Mouse (Mus musculus) lung, embryonic 15.5 days (tissue): ENCODE results near the gene Aak1. TPM values are rescaled to one million over a fixed set of nuclear protein-coding genes. Genes with fewer than 3 reads are reported as not detected.

ENCODE experiments used
- ATAC-seq: fragments of 200-750 bp; cut with Nextera tagmentation; 2 replicates; pipeline ENCODE4 v1.8.0; 2017; ENCODE audit warnings: moderate number of reproducible peaks, borderline replicate concordance; ENCODE audit not compliant: low FRiP score, low TSS enrichment; ENCODE audit errors: extremely low read depth
- H3K27ac ChIP-seq: fragments of 300-500 bp; sonication (generic); 2 replicates; pipeline ENCODE4 v1.5.1; 2015; ENCODE audit warnings: moderate library complexity, mild to moderate bottlenecking, inconsistent platforms
- H3K27me3 ChIP-seq: fragments of 300-500 bp; sonication (generic); 2 replicates; pipeline ENCODE4 v1.6.1; 2015; ENCODE audit warnings: inconsistent platforms
- H3K36me3 ChIP-seq: fragments of 300-500 bp; sonication (generic); 2 replicates; pipeline ENCODE4 v1.6.1; 2015; ENCODE audit warnings: inconsistent platforms
- H3K4me1 ChIP-seq: fragments of 300-500 bp; sonication (generic); 2 replicates; pipeline ENCODE4 v1.6.1; 2015; ENCODE audit warnings: inconsistent platforms
- H3K4me2 ChIP-seq: fragments of 300-500 bp; sonication (generic); 2 replicates; pipeline ENCODE4 v1.6.1; 2015; ENCODE audit warnings: inconsistent platforms, mild to moderate bottlenecking, moderate library complexity
- H3K4me3 ChIP-seq: fragments of 300-500 bp; sonication (generic); 2 replicates; pipeline ENCODE4 v1.5.1; 2015; ENCODE audit warnings: mild to moderate bottlenecking, inconsistent platforms
- H3K9ac ChIP-seq: fragments of 300-500 bp; sonication (generic); 2 replicates; pipeline ENCODE4 v1.6.1; 2015; ENCODE audit warnings: inconsistent platforms
- H3K9me3 ChIP-seq: fragments of 300-500 bp; sonication (generic); 2 replicates; pipeline ENCODE4 v1.6.1; 2016; ENCODE audit warnings: inconsistent platforms
- WGBS: fragments of 180-500 bp; shearing (Covaris S2); methylation state at CpG from one replicate; pipeline ENCODE4 v1.1.7; 2015; 5-methylcytosine and 5-hydroxymethylcytosine counted together
- polyA plus RNA-seq: library from polyadenylated mRNA; unstranded; fragments of >200 nt; fragmentation: Nextera tagmentation; extraction: Ambion mirVana; gene quantifications from 2 replicates; pipeline ENCODE4 v1.2.1, GENCODE M21; 2015

Gene Aak1
- polyA plus RNA-seq, 1 experiment from 2014 or later: 17.2 TPM

GRCm38 (mm10) chr6:86820690-86821089 lies 28.6 kb upstream of the Aak1 start:
- H3K4me1 ChIP-seq: peaks cover 11% of the 10 kb centered on the region
- ATAC-seq: no peak
- WGBS: 63% methylated on average over 7 of the region's 7 CpGs
- no peak overlapping the region for H3K4me2 ChIP-seq
- no peak overlapping the region for H3K9ac ChIP-seq
- no peak overlapping the region for H3K27ac ChIP-seq
- no peak overlapping the region for H3K4me3 ChIP-seq
- H3K36me3 ChIP-seq: no peaks in the 10 kb centered on the region
- 0 out of 2 replicates have a peak, but pooled peaks cover 4% of the 10 kb centered on the region for H3K27me3 ChIP-seq
- no peaks in the 10 kb centered on the region for H3K9me3 ChIP-seq

DNA sequence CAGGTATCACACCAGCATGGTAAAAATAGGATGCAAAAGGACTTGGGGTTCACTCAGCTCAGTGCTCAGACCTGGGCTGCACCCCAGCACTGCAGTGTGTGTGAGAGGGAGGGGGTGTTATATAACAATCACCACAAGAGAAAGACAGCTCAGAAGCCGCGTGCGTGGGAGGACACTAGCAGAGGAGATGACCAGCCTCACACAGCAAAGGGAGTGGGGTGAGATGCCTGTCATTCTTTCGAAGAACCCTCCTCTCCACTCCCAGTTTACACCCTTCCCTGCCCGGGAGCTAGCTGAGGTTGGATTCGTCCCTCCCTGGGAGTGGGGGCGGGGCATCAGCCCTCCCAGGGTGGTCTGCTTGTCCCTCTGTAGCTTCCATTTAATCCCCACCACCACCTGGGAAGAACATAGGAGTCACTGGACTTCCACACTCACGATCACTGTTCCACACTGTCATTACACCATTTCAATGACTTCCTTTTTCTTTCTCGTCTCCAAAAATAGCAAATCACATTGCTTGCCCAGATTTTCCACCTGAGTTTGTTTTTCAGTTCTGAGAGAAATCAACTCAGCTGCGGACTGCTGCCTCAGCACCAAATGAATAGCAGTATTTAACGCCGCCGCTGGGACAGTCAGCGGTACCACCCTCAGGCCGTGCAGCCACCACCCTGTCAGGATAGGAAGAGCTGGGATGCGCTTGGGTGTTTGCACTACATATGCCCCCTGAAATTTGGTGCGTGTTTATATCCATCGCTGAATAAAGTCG lies 26.8 kb upstream of the Aak1 start:
- no peak overlapping the region; the same call in 1 of the 2 replicates for H3K9ac ChIP-seq
- no peaks in the 10 kb centered on the region for H3K9me3 ChIP-seq
- H3K4me2 ChIP-seq: peak overlapping the region; percentile 50
- ATAC-seq: peak; percentile 46; the same call in 1 of the 2 replicates
- WGBS: 7% methylated on average over 19 of the region's 19 CpGs
- peaks cover 8% of the 10 kb centered on the region for H3K4me1 ChIP-seq
- no peaks in the 10 kb centered on the region for H3K36me3 ChIP-seq
- H3K4me3 ChIP-seq: peak overlapping the region; percentile 12
- H3K27me3 ChIP-seq: 0 out of 2 replicates have a peak, but pooled peaks cover 4% of the 10 kb centered on the region
- no peak overlapping the region for H3K27ac ChIP-seq

- 0 out of 2 replicates have a peak, but pooled peaks have one; percentile 19 for ATAC-seq
- Histone ChIP-seq H3K4me3 (no peak overlapping the region), H3K27me3 (0 out of 2 replicates have a peak, but pooled peaks cover 4% of the 10 kb centered on the region), H3K9ac (no peak overlapping the region), H3K9me3 (no peaks in the 10 kb centered on the region), H3K36me3 (no peaks in the 10 kb centered on the region), H3K27ac (no peak overlapping the region), H3K4me1 (peaks cover 8% of the 10 kb centered on the region), H3K4me2 (peak overlapping the region; percentile 50; the same call in 1 of the 2 replicates)
- WGBS: 29% methylated on average over 9 of the region's 9 CpGs
Observed at GRCm38 (mm10) chr6:86823051-86823431, 26.3 kb upstream of the Aak1 start.

- Histone ChIP-seq H3K27me3 (0 out of 2 replicates have a peak, but pooled peaks cover 4% of the 10 kb centered on the region), H3K4me1 (peaks cover 8% of the 10 kb centered on the region), H3K36me3 (no peaks in the 10 kb centered on the region), H3K9ac (no peak overlapping the region), H3K4me3 (no peak overlapping the region), H3K27ac (no peak overlapping the region), H3K4me2 (no peak overlapping the region), H3K9me3 (no peaks in the 10 kb centered on the region)
- ATAC-seq: no peak
- 28% methylated on average over 10 of the region's 10 CpGs for WGBS
Observed at GRCm38 (mm10) chr6:86823824-86824223, 25.5 kb upstream of the Aak1 start.

DNA sequence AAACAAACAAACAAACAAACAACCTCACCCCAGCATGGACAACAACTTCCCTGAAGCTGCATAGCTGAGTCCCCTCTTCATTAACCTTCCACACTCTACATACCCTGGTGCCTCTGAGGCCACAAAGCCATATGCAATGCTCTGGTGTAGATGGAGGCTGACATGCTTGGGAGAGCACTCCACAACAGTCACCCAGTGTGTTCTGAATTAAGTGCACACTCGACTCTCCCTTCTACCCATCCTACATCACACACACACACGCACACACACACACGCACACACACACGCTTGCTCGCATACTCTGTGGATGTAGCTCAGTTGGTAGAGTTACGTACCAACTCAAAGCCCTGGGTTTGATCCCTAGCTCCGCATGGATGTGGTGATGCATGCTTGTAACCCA lies 24.9 kb upstream of the Aak1 start:
- Histone ChIP-seq H3K9me3 (no peaks in the 10 kb centered on the region), H3K4me2 (no peak overlapping the region), H3K27ac (no peak overlapping the region), H3K4me1 (peaks cover 8% of the 10 kb centered on the region), H3K9ac (no peak overlapping the region), H3K36me3 (no peaks in the 10 kb centered on the region), H3K4me3 (no peak overlapping the region), H3K27me3 (0 out of 2 replicates have a peak, but pooled peaks cover 4% of the 10 kb centered on the region)
- WGBS: 86% methylated on average over 7 of the region's 7 CpGs
- no peak for ATAC-seq

DNA sequence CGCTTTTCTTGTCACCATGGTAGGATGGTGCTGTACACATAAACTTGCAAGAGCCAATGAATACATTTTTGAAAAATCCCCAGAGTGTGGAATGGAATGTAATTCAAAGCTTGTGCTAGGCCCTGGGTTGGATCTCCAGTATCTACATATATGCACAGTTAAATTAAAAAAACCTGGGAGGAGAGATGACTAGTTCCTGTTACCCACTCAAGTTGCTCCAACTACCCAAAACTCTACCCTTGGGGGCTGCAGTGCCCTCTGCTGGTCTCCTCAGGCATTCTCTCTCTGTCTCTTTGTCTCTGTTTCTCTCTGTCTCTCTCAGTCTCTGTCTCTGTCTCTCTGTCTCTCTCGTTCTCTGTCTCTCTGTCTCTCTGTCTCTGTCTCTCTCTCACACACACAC lies 21.9 kb upstream of the Aak1 start:
- Histone ChIP-seq H3K27ac (no peak overlapping the region), H3K9me3 (no peaks in the 10 kb centered on the region), H3K4me1 (peaks cover 9% of the 10 kb centered on the region), H3K36me3 (no peaks in the 10 kb centered on the region), H3K4me3 (no peak overlapping the region), H3K27me3 (0 out of 2 replicates have a peak, but pooled peaks cover 4% of the 10 kb centered on the region), H3K4me2 (no peak overlapping the region), H3K9ac (no peak overlapping the region)
- WGBS: 77% methylated on average over 2 of the region's 2 CpGs
- no peak for ATAC-seq

GRCm38 (mm10) chr6:86829768-86830167 lies 19.5 kb upstream of the Aak1 start:
- Histone ChIP-seq H3K36me3 (no peaks in the 10 kb centered on the region), H3K27ac (no peak overlapping the region), H3K4me3 (no peak overlapping the region), H3K4me2 (no peak overlapping the region), H3K4me1 (peaks cover 13% of the 10 kb centered on the region), H3K9me3 (no peaks in the 10 kb centered on the region), H3K9ac (no peak overlapping the region), H3K27me3 (no peaks in the 10 kb centered on the region)
- WGBS: 77% methylated on average over 6 of the region's 6 CpGs
- no peak for ATAC-seq

DNA sequence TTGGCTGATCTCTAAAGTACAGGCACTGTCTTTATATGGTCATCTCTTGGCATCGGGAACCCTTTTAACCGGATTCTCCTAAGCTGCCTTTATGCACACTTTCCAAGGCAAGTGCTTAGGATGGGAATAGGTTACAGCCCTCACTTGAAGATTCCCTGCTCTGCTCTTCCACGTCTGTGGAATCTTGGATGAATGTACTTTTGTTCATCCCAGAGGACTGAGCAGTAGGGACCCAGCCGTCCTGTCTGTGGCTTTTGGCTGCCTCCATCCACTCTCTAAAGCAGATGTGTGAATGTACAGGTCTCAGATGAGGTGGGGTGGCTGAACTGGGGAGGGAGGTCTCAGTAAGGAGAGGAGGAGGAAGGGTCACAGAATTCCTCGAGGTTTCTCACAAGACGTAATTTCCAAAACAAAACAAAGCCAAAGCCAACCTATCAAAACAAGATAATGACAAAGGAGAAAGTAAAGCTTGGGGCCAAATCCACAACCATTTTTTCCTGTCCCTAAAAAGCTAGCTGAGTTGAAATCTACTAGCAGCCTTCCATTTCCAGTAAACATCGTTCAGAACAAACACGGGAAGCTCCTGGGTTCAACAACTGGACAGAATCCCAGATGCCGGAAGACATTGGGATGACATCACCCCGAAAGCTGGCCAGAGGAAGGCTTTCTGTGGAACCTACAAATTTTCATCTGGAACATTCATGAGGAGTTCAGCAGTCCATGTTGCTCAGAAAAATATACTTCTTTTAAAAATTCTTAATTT lies 18.4 kb upstream of the Aak1 start:
- Histone ChIP-seq H3K36me3 (no peaks in the 10 kb centered on the region), H3K4me2 (peak overlapping the region; percentile 18; the same call in 1 of the 2 replicates), H3K9me3 (no peaks in the 10 kb centered on the region), H3K27ac (peak overlapping the region; percentile 90), H3K4me1 (peaks cover 13% of the 10 kb centered on the region), H3K4me3 (no peak overlapping the region), H3K27me3 (no peaks in the 10 kb centered on the region), H3K9ac (no peak overlapping the region)
- 36% methylated on average over 10 of the region's 10 CpGs for WGBS
- peak; percentile 57 for ATAC-seq

GRCm38 (mm10) chr6:86832802-86833502 lies 16.4 kb upstream of the Aak1 start:
- Histone ChIP-seq H3K9ac (no peak overlapping the region), H3K4me2 (no peak overlapping the region), H3K36me3 (no peaks in the 10 kb centered on the region), H3K9me3 (no peaks in the 10 kb centered on the region), H3K4me1 (peaks cover 13% of the 10 kb centered on the region), H3K27ac (peak overlapping the region; percentile 46), H3K27me3 (no peaks in the 10 kb centered on the region), H3K4me3 (no peak overlapping the region)
- 52% methylated on average over 13 of the region's 13 CpGs for WGBS
- no peak for ATAC-seq

GRCm38 (mm10) chr6:86839089-86839488 lies 10.2 kb upstream of the Aak1 start:
- no peak for ATAC-seq
- no peak overlapping the region for H3K4me3 ChIP-seq
- no peak overlapping the region for H3K4me2 ChIP-seq
- no peaks in the 10 kb centered on the region for H3K36me3 ChIP-seq
- no peaks in the 10 kb centered on the region for H3K27me3 ChIP-seq
- H3K4me1 ChIP-seq: no peaks in the 10 kb centered on the region
- WGBS: 64% methylated on average over 2 of the region's 2 CpGs
- H3K9me3 ChIP-seq: no peaks in the 10 kb centered on the region
- no peak overlapping the region for H3K27ac ChIP-seq
- no peak overlapping the region for H3K9ac ChIP-seq

- 52% methylated on average over 3 of the region's 3 CpGs for WGBS
- H3K4me3 ChIP-seq: no peak overlapping the region
- no peak overlapping the region for H3K27ac ChIP-seq
- no peak for ATAC-seq
- H3K27me3 ChIP-seq: no peaks in the 10 kb centered on the region
- H3K9me3 ChIP-seq: no peaks in the 10 kb centered on the region
- H3K36me3 ChIP-seq: no peaks in the 10 kb centered on the region
- H3K4me1 ChIP-seq: no peaks in the 10 kb centered on the region
- H3K4me2 ChIP-seq: no peak overlapping the region
- H3K9ac ChIP-seq: no peak overlapping the region
Observed at GRCm38 (mm10) chr6:86841949-86842348, 7.4 kb upstream of the Aak1 start.
